Mouse (Mus musculus) lung, postnatal 4 days (tissue): ENCODE results near the gene Zfp184.
"Not testable (repeated sequence)": the region's sequence is repeated elsewhere in the genome, so short reads cannot be mapped to it uniquely, and the experiment has no call there.

Experiments
- DNase-seq, 2 experiments: peaks; one replicate each; pipeline ENCODE4 v3.0.0; 2021

The Zfp184 gene

GRCm38 (mm10) chr13:21944926-21945740, at the start of gene Zfp184:
Zfp184 (plus strand) TSS chr13:21945094.
- DNase-seq, result peak; percentile 89 to 91

- no peak for DNase-seq
Observed at GRCm38 (mm10) chr13:21896549-21897244, 48.2 kb upstream of the Zfp184 start.

GRCm38 (mm10) chr13:21897245-21897634, 47.7 kb upstream of the Zfp184 start:
- DNase-seq, result no peak

GRCm38 (mm10) chr13:21900870-21901565, 43.9 kb upstream of the Zfp184 start:
- not testable (repeated sequence) for DNase-seq

GRCm38 (mm10) chr13:21903500-21903899, 41.4 kb upstream of the Zfp184 start:
- no peak for DNase-seq

GRCm38 (mm10) chr13:21904090-21904489, 40.8 kb upstream of the Zfp184 start:
- not testable (repeated sequence) for DNase-seq

GRCm38 (mm10) chr13:21906301-21906700, 38.6 kb upstream of the Zfp184 start:
- DNase-seq, result no peak

- no peak for DNase-seq
Observed at GRCm38 (mm10) chr13:21906946-21907806, 37.7 kb upstream of the Zfp184 start.

- DNase-seq, result not testable (repeated sequence)
Observed at GRCm38 (mm10) chr13:21907807-21908155, 37.1 kb upstream of the Zfp184 start.

GRCm38 (mm10) chr13:21910735-21911134, 34.2 kb upstream of the Zfp184 start:
- no peak for DNase-seq

- peak; percentile 32 to 47 for DNase-seq
Observed at GRCm38 (mm10) chr13:21911147-21911546, 33.7 kb upstream of the Zfp184 start.

GRCm38 (mm10) chr13:21913854-21914253, 31.0 kb upstream of the Zfp184 start:
- DNase-seq, result no peak

- DNase-seq, result peak in 1 of 2 experiments; percentile 49
Observed at GRCm38 (mm10) chr13:21914599-21914998, 30.3 kb upstream of the Zfp184 start.

- no peak for DNase-seq
Observed at GRCm38 (mm10) chr13:21915487-21915886, 29.4 kb upstream of the Zfp184 start.

- no peak for DNase-seq
Observed at GRCm38 (mm10) chr13:21916056-21916455, 28.8 kb upstream of the Zfp184 start.

GRCm38 (mm10) chr13:21917040-21917439, 27.9 kb upstream of the Zfp184 start:
- no peak for DNase-seq

- no peak for DNase-seq
Observed at GRCm38 (mm10) chr13:21917480-21917879, 27.4 kb upstream of the Zfp184 start.

GRCm38 (mm10) chr13:21917992-21918391, 26.9 kb upstream of the Zfp184 start:
- DNase-seq, result no peak

- peak; percentile 59 to 62 for DNase-seq
Observed at GRCm38 (mm10) chr13:21918570-21919419, 26.1 kb upstream of the Zfp184 start.

- DNase-seq, result no peak
Observed at GRCm38 (mm10) chr13:21919836-21920431, 25.0 kb upstream of the Zfp184 start.

GRCm38 (mm10) chr13:21920681-21921233, 24.1 kb upstream of the Zfp184 start:
- DNase-seq, result no peak
